Mouse (Mus musculus): ENCODE measurements at regions not wholly inside any gene's neighbourhood (a gene's known extent, or its start where the extent isn't known, plus 50 kb on each side); places are given as distances from the start of the nearest gene placed in this dataset.
A peak's percentile ranks its signal among the peaks of the same experiment; 100 is the strongest.
"Not testable (repeated sequence)": the region's sequence is repeated elsewhere in the genome, so short reads cannot be mapped to it uniquely, and the experiment has no call there.

DNA sequence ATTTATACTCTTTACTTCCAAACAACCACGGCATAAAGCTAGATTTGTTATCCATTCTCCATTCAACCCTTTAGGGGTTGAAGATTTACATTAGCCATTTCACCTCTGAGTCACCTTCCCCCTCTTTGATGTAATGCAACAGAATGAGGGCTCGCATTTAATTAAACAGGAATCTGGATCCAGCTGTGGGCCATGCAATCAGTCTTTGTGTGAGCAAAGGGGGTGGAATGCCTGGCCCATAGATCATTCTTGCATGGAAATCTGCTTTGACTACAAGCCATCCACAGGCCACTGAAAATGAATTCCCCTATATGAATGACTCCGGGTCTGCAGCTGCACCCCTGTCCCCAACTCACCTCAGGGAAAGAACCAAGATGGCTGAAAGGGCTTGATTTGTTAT lies 574.4 kb downstream of the Cypt12 start:
- no peak for DNase-seq (ENCODE audit: low spot score)

- no peak for DNase-seq (ENCODE audit: low spot score)
These were observed 575.8 kb downstream of the Cypt12 start for GRCm38 (mm10) chr3:18524011-18524410.

DNA sequence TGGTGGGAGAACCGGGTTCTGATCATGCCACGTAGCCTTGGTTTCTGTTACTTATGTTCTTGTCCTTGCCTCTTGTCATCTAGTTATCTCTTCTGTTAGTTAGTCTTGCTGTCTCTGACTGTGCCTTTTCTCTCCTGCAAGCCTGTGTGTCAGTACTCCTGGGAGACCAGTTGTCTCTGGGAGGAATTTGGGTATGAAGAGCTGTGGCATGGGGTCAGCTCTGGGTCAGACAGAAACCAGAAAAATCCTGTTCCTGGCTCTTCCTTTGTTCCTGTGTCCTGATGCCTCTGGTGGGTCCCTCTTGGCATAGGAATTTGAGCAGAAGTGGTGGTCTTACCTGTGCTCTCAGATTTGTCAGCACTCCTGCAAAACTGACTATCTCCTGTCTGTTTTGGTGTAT lies 609.0 kb downstream of the Cypt12 start:
- no peak for DNase-seq (ENCODE audit: low spot score)

- no peak for DNase-seq (ENCODE audit: low spot score)
These were observed 612.1 kb downstream of the Cypt12 start for GRCm38 (mm10) chr3:18560282-18560785.

DNA sequence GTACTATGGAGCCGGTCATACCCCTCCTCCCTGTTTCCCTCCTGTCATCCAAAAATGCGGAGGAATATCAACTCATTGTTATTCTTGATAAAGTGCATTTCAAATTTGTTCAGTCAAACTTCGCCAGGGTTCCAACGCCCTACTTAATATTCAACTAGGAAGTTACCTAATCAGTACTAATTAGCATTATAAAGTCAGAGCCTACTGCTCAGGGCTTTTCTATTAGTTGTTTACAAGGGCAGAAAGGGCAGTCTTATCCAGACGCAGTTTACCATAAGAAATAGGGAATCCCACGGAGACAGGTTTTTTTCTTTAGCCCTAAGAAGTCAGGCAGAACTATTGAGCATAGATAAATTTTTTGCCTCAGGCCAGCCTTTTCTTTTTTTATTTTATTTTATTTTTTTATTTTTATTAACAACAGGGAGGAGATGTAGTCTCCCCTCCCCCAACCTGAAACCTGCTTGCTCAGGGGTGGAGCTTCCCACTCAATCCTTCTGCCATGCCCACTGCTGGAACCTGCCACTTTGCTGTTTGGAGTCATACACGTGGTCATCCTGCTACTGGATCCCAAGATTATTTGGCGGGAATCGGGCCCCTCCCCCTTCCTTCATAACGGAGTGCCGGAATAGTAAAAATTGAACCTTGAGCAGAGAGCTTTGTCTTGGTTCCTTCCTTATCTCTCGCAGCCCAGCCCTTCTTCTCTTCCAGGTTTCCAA lies 632.9 kb downstream of the Cypt12 start:
- not testable (repeated sequence) for DNase-seq (ENCODE audit: low spot score)

GRCm38 (mm10) chr3:18620608-18621007 lies 672.4 kb downstream of the Cypt12 start:
- DNase-seq (ENCODE audit: low spot score), result no peak

- DNase-seq (ENCODE audit: low spot score), result peak; percentile 11
These were observed 675.7 kb downstream of the Cypt12 start for GRCm38 (mm10) chr3:18623831-18624304.

DNA sequence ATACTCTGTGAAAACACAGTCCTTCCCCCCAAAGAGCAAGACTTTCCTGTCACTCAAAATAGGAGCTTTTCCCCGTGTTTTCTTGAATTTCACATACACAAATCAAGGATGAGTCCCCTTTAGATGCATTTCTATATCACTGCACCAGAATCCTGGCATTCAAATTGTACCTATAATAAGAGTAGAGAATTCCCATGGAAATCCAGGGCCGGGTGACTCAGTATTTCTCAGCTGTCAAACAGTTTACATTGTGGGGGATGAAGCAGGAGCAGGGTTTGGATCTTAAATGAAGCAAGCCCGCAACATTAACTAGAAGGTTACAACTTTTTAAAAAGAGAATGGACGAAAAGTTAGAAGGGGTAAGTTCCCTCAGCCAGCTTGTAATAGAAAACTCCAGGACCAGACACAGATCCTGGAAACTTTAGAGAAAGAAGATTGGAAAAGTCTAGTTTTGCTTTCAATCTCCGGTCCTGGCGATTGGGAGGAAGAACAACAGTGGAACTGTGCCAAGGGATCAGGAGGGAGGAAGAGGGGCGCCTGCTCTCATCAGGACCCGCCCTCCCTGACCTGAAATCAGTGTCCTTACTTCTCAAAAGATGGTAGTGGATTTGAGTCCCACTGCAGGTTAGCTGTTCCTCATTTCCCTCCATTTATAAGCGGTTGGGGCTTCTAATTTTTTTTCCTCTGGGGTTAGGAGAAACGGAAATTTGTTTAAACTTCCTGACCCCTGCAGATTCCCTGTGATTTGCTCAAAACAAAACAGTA lies 676.4 kb downstream of the Cypt12 start:
- no peak for DNase-seq (ENCODE audit: low spot score)

- no peak for DNase-seq (ENCODE audit: low spot score)
These were observed 677.5 kb downstream of the Cypt12 start for GRCm38 (mm10) chr3:18625395-18626328.

DNA sequence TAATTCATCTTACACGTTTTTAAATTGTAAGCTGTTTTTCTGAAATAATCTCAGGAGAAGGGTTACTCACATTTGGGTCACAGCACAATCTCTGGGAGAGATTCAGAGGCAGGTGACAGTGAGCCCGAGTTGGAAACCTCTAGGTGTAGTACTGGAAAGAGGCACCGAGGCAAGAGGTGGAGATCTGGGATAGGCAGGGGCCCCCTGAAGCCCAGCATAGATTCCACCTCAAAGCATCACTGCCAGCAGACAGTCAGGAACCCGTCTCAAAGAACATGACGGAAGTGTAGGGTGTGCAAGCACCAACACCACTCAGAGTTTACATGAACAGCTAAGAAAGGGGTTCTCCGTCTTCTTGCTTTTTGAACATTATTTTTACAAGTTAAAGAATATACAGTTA lies 678.2 kb downstream of the Cypt12 start:
- no peak for DNase-seq (ENCODE audit: low spot score)

DNA sequence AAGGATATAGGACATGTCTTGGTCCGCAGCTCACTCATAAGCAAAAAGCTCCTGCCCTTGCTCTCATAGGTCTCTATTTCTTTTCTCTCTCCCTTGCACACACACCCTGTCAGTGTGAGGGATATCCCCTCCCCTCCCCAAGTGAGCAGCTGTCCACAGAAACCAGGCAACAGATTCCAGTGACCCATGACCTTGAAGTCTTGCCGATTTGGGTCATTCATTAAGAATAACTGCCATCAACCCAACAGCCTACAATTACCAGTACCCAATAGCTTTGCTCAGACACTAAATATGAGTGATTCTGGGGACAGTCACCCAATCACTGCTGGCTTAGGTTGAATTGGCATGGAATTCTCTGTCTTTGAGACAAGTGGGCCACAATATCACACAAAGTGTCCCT lies 678.6 kb downstream of the Cypt12 start:
- DNase-seq (ENCODE audit: low spot score), result no peak

- DNase-seq (ENCODE audit: low spot score), result no peak
These were observed 681.0 kb downstream of the Cypt12 start for GRCm38 (mm10) chr3:18629233-18629632.

GRCm38 (mm10) chr3:18631601-18632000 lies 683.4 kb downstream of the Cypt12 start:
- no peak for DNase-seq (ENCODE audit: low spot score)

DNA sequence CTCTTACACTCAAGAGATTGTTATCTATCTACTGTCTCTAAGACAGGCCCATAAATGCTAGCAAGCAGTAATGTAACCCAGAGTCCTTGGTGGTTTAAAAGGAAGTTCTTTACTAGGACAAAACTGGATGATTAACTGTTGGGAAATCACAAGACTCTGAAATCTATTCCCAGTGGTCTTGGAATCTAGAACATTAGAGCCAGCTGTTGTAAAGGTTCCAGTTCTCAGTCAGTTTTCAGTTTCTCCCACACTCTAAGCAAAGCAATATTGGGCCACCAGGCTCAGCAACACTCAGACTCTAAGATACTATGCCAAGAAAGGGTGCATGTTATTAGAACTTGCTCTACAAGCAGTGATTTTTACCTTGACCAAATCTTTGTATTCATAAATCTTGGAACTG lies 686.6 kb downstream of the Cypt12 start:
- DNase-seq (ENCODE audit: low spot score), result no peak

DNA sequence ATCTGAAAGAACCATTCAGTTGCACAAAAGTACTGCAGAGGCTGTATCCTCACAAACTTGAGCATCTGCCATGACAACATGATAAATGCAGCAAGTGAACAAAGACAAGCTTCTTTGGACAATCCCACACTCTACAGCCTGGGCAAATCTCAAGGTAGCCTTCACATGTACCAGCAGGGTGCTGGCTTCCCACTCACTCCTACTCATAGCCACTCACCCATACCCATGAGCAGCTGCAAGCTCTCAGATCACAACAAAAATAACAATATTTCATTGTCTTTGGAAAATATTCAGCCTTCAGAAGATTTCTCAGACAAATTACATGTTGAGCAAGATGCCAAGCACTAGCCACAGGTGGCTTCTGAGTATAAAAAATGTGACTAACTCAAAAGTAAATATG lies 689.3 kb downstream of the Cypt12 start:
- no peak for DNase-seq (ENCODE audit: low spot score)

GRCm38 (mm10) chr3:18640286-18640685 lies 692.1 kb downstream of the Cypt12 start:
- no peak for DNase-seq (ENCODE audit: low spot score)

- DNase-seq (ENCODE audit: low spot score), result no peak
These were observed 693.5 kb downstream of the Cypt12 start for GRCm38 (mm10) chr3:18641688-18642087.

DNA sequence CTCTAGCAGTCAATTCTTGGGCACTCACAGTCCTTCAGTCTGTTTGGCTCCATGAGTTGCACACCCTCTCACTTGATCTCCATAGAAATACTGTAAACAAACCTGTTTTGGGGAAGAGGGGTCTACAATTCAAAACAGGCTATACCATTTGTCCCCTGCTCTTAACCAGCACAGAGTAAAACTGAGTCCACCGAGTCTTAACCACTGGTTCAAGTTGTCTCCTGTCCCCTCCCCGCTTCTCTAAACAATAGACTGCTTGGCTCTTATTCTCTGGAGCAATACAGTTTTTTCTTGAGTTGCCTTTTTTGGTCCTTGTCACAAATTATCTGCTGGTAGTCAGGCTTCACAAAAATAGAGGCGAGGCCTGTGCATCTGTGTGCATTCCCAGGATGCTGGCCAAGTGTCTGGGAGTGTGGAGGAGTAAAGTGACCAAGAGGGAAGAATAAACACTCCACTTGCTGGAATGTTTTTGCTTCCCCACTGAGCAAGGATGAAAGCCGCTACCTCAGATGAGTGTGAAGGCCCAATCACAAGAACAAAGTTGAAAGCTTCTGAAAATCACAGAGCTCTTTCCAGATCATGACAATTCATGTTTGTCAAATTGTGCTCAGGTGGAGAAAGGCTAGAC lies 695.3 kb downstream of the Cypt12 start:
- no peak for DNase-seq (ENCODE audit: low spot score)

DNA sequence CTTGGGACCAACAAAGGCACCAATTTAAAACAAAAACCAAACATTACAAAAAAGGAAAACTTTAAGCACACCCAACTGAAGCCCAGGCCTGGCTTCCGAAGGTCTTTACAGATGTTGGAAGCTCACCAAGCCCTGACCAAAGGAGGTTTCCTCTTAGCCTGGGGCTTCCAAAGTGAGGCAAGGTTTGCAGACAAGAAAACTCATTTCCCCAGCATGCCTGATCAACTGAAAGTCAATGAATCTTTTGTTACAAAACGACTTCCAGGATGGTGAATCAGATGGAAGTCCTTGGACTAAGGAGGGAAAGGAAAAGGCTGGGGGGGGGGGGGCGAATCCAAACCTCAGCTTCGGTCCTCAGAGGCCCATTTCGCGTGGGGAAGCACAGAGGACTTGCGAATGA lies 697.3 kb downstream of the Cypt12 start:
- no peak for DNase-seq (ENCODE audit: low spot score)

DNA sequence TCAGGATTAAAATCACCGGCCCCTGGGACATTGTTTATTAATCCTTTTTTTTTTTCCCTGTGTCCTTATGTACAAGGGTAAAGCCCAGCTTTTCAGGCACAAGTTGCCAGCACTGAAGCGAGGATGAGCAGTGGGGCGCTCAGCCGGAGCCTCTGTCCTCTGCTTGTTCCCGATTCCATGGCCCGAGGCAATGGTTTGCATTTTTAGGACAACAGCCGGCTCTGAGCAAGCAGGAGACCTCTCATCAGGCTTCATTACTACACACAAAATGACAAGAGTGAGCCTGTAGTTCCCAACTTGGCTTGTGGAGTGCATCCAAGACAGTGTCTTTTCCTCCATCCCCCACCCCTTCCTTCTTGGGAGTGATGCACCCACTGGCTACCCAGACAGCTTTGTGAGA lies 697.7 kb downstream of the Cypt12 start:
- no peak for DNase-seq (ENCODE audit: low spot score)

- DNase-seq (ENCODE audit: low spot score), result no peak
These were observed 705.3 kb downstream of the Cypt12 start for GRCm38 (mm10) chr3:18653557-18653956.

- DNase-seq (ENCODE audit: low spot score), result no peak
These were observed 717.5 kb downstream of the Cypt12 start for GRCm38 (mm10) chr3:18665738-18666137.
